Comparison of ENCODE assay signal across 1 mouse cellular context in genomic region chr2:45112021-45112747, GRCm38 (mm10).
A peak's percentile ranks its signal among the peaks of the same experiment; 100 is the strongest.
TF ChIP-seq lines count a peak whose summit lies in the region.

No protein-coding gene starts in this region.

TF ChIP-seq in MEL, 35 proteins besides CTCF, POLR2A, EP300 and RAD21 (continued from another document):
- TF ChIP-seq ZKSCAN1 (IDR thresholded peaks at IDR 0.05; ENCODE audit: low read depth, low read length) (no peak), CHD1 (IDR thresholded peaks at IDR 0.05; ENCODE audit: low read depth, low read length) (peak; percentile 92), MEF2A (IDR thresholded peaks at IDR 0.05; ENCODE audit: extremely low read depth, insufficient replicate concordance, low read depth, low read length, poor library complexity, severe bottlenecking) (no peak), GABPA (IDR thresholded peaks at IDR 0.05; ENCODE audit: low read depth, low read length) (no peak), TCF12 (IDR thresholded peaks at IDR 0.05; ENCODE audit: low read depth, low read length) (no peak), MYC (IDR thresholded peaks at IDR 0.05; ENCODE audit: low read depth, low read length) (0 out of 2 replicates have a peak, but pooled peaks have one; percentile 39), MYB (IDR thresholded peaks at IDR 0.05; ENCODE audit: low read depth, low read length) (no peak), GATA1 (IDR thresholded peaks at IDR 0.05; ENCODE audit: low read depth, low read length) (no peak), POLR2AphosphoS5 (IDR thresholded peaks at IDR 0.05; ENCODE audit: borderline replicate concordance, low read depth, low read length) (no peak), TAL1 (IDR thresholded peaks at IDR 0.05; ENCODE audit: low read length) (no peak), USF1 (IDR thresholded peaks at IDR 0.05; ENCODE audit: low read depth, low read length) (no peak), JUND (IDR thresholded peaks at IDR 0.05; ENCODE audit: low read depth, low read length) (no peak), MAZ (IDR thresholded peaks at IDR 0.05; ENCODE audit: low read depth, low read length) (0 out of 2 replicates have a peak, but pooled peaks have one; percentile 32), MXI1 (IDR thresholded peaks at IDR 0.05; ENCODE audit: low read depth, low read length) (no peak; the same call in 1 of the 2 replicates), SIN3A (IDR thresholded peaks at IDR 0.05; ENCODE audit: low read length) (peak; percentile 63), POLR2AphosphoS2 (IDR thresholded peaks at IDR 0.05; ENCODE audit: low read length) (no peak), USF2 (IDR thresholded peaks at IDR 0.05; ENCODE audit: borderline replicate concordance in 1 of 2, insufficient read depth in 1 of 2, low read depth in 1 of 2, low read length in 2 of 2) (no peak)
